Mouse (Mus musculus): Measurements from ENCODE around the gene Qdpr.

Qdpr gene

DNA sequence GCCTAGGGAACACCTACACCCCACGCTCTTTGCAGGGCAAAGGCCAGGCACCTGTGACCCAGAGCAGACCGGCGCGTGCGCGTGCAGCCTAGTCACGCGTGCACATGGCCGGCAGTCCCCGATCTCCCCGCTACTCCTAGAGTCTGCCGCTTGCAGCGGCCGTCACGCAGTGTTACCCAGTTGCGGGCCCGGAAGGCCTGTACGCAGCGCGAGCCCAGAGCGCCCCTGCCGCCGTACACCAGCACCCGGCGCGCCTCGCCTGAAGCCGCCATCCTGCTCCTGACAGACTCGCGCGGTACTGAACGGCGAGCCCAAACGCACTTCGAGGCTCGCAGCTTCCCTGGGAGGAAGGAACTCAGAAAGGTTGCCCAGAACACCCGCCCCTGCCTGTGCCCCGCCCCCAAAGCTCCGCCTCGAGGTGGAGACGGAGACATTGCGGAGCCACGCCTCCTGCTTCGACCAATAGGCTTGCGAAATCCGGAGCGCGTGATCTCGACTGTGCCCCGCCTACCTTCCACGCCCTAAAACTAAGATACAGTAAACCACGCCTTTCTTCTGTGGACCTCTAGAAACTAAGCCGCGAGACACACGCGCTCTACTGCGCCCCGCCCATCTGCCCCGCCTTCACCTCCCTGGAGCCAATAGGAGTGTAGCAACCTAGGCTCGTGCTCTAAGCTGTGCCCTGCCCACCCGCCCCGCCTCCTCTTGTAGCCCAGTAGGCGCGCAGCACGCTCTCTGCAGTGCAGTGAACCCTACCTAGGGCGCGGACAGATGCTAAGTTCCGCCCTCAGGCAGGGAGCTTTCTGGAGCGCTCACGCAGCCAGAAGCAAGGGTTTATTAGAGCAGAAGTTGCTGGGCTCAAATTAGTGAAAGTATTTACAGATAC is at the start of gene Qdpr:
Qdpr (minus strand) TSS at position 406 of the 886 bp plus-strand sequence.
- peak; percentile 90 to 96 for DNase-seq

DNA sequence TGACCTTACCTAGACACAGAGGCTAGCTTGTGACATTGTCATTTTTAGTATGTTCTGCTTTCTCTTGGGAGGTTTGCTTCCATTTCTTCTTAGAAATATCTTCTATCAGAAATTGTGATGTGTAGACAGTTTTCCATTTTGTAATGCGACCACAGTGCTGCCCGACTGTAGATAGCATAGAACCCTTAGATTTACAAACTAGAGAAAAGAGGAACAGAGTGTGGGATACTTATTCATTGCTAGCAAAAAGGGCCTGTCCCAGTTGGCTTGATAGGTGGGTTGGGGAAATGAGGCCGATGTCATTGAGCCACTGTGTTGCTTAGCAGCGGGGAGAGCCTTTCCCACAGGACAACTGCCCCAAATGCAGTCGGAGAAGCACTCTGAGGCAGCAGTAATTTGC is 47.5 kb upstream of the Qdpr start:
- no peak for DNase-seq

DNA sequence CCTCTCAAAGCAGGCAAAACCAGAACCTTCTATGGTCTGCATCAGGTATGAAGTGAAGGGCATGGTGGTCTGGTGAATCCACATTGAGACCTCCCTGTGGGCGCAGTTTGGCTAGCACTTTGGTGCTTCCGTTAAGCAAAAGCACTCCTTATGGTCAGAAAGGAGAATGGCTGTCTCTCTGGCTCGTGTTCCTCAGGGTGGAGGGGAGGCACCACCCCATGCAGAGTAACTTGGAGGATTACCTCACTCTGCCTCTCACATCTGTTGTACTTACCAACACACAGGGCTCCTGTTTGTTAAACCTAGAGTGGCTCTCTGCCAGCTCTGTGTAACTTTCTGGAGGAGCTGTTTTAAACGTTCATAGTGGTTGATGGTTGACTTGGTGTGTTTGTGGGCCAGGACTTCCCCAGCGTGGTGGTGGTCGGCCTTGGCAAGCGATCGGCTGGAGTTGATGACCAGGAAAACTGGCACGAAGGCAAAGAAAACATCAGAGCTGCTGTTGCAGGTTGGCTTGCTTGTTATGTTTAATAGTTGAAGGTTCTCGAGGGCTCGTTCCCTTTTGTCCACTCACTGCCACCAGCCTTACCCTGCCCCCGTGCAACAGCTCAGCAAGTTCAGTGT is 47.0 kb upstream of the Qdpr start:
- no peak for DNase-seq

DNA sequence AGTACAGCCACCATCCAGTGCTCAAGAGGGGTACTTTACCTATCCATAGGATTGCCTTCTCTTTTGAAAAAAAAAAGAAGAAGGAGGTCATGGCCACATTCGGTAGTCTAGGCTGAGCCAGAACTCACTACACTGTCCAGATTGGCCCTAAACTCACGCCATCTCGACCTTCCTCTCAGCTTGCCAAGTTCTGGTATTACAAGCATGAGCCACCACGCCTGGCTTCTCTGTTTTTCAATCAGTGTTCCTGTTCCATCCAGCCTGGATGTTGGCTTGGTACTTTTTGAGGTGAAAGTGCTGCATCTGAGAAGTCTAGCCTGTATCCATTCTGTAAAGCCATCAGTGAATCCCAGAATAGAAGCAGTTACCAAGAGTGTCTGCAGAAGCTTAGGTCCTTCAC is 46.4 kb upstream of the Qdpr start:
- DNase-seq, result no peak

DNA sequence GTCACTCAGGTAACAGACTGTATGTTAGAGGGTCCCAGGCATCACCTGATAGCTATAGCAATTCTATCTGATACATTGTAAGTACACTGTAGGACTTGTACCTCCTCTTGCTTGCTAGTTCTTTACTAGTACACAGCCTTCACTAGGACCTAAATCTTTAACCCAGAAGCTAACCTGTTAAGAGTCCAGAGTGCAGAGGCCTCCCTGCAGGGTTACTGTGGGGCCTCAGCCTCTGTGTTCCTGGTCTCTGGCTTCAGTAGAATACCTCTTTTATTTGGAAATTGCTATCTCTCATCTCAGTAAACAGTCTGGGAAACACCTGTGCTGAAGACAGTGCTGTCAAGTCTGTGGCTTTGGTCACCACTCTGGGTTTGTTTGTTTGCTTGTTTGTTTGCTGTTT is 46.0 kb upstream of the Qdpr start:
- DNase-seq, result no peak

DNA sequence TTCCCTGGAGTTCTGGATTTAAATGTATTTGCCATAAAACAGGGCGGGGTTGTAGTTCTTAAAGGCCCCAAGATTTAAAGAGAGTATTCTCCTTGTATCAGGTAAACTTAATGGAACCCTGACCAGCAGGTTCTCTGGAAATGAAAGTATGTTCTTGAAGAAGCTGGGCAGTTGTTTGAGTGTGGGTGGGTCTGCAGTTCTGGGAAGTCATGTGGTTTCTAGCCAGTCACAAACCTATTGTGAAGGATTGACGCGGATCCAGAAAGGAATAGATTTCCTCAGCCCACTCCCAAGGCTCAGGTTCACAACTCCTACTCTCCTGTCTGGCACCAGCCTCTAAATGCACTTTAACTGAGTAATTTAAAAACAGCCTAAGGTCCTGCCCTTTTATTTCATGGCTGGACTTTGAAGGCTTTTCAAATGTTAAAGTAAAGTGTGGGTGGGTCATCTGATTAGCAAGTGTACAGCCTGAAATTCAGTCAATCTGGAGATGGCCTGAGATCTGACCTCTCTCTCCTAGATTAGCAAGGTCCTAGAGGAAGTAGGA is 45.5 kb upstream of the Qdpr start:
- no peak for DNase-seq

DNA sequence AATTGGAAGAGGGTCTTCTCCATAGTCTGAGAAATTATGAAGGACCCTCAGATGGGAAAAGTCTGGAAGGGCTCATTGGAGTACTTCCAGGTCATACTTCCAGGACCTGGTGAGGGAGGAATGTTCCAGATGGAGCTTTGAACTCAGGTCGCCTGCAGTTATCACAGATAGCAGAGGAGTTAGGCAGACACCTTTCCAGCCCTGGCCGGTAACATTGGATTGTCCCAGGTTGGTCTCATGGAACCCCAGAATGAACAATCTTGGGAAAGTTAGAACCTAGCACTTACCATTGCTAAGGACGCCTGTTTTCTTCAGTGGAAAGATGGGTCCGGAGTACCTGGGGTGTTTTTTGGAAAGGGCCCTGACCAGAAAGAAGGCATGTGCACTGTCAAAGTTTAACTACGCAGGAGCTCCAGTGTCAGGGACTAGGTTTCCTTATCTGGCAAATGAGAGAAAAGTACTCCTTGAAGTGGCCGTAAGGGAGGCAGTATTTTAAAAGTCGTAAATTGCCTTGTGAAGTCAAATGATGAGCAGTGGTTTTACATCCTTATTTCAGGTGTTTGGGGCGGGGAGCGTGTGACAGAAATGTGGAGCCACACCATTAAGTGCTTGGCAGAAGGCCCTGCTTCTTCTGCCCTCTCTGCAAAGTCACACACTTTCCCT is 44.2 kb upstream of the Qdpr start:
- DNase-seq, result no peak

DNA sequence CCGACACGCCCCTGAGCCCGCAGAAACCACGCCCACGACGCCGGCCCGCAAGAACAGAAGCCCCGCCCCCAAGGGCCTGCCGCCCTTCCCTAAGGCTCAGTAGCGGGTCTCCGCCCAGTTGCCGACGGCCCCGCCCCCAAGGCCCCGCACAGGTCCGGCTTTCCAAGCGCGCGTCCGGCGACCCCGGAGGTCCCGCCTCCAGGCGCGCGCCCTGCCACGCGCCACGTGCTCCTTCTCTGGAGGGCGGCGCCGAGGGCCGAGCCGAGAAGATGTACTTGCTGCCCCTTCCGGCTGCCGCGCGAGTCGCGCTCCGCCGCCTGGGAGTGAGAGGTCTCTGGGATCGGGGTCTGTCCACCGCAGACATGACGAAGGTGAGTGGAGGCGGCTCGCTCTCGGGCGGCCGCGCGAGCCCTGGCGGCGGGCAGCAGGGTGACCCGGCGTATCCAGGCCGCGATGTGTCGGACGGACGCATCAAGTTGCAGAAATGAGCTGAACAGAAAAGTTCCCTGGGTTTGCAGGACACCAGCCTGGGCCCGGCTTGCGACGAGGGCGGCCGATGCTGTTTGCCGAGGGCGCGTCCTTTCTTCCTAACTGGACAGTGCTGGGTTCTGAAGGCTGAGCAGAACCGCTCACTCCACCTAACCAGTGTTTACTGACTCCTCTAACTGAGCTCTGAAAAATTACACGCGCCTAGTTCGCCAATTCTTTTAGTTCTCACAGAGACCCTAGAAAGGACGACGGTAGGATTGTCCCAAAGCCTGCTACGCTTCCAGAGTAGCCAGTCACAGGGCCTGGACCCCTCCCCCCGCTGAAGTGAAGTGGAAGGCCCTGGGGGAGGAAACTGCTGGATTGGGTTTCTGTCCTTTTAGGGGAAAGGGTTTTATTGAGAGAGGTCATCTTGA is 43.4 kb upstream of the Qdpr start, which contains the start of gene Lap3:
Lap3 (plus strand) TSS at position 184 of the 902 bp plus-strand sequence.
- peak; percentile 98 to 99 for DNase-seq

DNA sequence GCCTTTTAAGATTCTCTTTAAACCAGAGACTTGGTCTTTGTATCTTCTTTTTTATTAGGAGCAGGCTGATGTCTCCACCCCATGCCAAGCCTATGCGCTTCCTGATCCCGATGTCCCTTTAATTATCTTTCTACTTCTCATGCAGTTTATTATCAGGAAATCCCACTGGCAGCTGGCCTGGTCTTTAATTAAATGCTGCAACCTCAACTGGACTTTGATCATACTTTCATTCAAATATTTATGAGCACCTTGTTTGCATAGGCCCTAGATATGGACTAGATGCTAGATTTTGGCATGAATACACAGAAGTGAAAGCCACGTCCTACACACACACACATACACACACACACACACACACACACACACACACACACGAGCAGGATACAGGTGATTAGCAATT is 41.7 kb upstream of the Qdpr start:
- DNase-seq, result no peak

DNA sequence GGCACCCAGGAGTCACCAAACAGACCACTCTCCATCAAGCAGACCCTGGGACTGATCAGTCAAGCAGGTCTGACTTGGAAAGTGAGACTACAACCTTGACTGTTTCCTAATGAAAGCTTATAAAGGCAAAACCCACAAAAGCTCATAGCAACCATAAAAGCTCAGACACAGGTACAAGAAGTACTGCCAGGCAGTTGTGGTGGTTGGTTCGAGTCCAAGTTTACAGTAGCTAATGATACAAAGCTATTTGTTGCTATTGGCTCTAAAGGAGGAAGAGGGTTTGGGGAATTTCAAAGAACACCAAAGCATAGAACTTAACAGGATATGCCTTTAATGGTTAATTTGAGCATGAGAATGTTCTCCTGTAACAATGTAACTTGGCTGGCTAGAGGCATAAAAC is 33.6 kb upstream of the Qdpr start:
- no peak for DNase-seq

DNA sequence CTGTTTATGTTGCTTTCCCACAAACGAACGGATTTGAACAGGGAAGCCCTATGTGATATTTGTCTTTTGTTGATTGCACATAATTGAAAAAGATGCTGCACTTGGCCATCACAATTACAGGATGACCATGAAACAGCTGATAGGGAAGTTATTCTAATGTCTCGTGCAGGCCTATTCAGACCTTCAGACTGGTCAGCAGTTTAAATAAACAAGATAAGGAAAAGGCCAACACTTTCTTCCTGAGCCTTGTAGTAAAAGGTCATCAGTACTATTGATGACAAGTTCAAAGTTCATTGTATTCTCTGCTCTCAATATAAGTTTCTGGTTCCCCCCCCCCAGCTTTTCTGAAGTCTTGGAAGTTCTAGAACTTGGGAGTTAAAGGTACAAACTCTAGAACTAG is 32.6 kb upstream of the Qdpr start:
- no peak for DNase-seq

DNA sequence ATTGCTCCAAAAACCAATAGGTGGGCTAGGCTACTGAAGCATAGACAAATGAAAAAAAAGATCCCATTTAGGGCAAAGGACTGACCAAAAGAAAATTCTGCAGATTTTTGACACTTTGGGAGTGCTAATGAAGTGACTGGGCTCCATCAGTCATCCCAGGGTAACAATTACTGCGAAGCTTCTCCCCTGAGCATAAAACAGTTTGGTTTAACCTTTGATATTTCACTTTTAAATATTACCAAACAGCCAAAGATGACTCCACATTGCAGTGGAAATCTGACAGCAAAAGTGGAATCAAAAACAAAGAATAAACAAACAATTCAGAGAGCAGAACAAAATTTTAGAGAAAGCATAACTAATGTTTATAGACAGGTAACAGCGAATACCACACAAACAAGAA is 31.1 kb upstream of the Qdpr start:
- DNase-seq, result no peak

DNA sequence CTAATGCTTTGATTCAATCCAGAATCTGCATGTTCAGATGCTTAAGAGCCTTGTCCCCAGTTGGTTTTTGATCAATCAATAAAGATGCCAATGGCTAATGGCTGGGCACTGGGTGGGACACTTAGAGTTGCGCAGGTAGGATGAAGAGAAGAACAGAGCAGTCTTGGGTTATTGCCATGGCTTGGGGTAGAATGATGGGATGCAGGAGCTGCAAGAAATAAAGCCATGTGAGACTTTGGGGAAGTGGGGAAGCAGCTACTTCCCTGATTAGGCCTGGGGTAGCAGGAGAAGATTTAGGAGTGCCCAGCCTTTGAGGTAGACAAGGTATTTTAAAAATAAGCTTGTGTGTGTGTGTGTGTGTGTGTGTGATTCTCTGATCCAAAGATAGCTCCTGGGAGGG is 30.0 kb upstream of the Qdpr start:
- DNase-seq, result no peak

DNA sequence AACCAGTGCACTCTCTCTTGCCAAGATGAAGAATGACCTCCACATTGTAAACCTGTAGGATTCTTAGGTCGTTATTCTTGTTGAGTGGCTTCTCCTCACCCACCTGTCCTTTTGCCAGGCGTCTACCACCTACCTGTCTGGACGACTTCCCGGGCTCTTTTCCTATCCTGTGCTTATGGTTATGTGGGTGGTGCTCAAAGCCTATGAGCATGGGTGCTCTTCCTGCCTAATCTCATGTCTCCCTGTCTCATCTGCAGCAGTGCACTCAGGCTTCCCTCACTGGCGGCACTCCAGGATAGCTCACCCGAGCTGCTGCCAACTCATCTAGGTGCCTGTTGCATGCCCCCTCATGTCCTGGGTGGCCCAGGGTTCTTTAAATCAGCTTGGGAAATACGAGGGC is 27.6 kb upstream of the Qdpr start:
- DNase-seq, result no peak

DNA sequence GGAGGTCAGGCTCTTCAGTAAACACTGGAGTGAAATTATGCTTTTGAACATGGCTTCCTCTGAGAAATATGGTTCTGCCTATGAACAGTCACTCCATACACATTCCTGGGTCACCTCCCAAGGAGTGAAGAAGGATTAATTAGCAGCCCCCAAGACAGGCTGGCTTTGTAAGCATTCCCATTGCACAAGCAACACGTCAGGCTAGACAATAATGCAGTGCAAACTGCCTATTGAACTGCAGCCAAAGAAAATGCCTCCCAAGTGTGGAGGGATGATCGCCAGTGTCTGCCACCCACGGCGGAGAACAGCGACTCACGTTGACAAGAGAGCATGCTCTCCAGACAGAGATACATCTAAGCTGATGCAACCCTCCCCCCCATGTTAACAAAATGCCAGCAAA is 26.3 kb upstream of the Qdpr start:
- no peak for DNase-seq

DNA sequence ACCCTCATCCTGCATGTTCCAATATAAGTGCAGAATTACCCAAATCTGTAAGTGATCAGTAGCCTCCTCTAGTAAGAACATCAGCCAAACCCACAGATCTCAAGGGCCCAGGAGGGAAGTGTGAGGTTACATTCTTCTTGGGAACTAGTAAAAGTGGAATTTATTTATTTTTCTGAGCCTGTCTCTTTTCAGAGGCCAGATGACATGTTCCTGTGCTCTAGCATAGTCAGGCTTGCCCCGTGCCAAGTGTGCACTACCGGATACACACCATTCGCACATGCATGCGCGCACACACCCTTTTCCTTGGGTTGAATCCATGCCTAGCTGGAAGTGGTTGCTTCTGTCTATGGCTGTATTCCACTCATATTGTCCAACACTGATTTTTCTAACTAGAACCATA is 25.7 kb upstream of the Qdpr start:
- no peak for DNase-seq

DNA sequence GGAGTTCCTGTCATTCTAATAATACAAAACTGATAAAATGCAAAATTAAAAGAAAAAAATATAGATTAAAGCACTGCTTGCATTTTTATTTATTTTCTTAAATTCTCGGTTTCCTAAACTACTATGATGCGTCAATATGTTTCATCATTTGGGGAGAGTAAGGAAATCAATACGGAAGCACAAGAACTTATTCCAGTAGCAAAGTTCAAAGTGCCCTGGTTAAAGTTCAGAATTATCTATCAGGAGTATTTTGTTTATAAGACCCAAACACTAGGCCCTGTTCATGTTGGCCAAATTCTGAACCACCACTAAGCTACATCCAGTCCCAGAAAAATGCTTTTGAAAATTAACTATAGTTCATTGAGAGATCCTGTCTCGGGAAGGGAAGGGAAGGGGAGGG is 24.7 kb upstream of the Qdpr start:
- no peak for DNase-seq

DNA sequence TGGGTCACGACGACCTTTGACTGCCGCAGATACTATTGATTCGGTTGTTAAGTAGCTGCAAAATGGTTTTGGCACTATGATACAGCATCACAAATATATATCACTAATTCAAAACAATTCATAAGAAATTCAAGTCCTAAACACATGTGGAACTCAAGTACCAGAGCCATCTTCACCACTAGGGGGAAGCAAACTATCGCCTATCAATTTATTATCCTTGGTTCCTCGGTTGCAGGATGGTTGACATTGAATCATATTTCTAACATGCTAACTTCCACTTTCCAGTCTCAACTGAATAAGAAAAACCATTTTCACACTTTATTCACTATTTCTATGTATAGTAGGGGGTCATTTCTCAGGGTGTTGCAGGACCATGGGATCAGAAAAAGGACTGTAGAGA is 24.2 kb upstream of the Qdpr start:
- peak; percentile 39 to 54 for DNase-seq

DNA sequence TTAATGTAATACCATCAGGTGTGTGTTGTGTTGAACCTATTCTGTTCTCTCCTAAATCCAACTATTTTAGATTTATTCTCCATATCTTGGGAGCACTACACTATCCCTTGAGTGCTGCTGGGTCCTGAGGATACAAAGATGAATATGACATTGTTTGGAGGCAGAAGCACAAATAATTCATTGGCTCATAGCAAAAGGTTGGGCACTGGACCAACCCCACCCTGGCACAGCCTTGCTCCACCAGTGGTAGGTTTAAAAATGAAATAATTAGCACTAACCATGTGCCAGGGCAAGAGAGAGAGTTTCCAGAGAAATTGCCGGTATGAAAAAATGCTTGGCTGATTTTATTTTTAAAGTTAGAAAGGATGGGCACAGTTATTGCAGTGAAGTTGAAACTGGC is 23.5 kb upstream of the Qdpr start:
- no peak for DNase-seq

DNA sequence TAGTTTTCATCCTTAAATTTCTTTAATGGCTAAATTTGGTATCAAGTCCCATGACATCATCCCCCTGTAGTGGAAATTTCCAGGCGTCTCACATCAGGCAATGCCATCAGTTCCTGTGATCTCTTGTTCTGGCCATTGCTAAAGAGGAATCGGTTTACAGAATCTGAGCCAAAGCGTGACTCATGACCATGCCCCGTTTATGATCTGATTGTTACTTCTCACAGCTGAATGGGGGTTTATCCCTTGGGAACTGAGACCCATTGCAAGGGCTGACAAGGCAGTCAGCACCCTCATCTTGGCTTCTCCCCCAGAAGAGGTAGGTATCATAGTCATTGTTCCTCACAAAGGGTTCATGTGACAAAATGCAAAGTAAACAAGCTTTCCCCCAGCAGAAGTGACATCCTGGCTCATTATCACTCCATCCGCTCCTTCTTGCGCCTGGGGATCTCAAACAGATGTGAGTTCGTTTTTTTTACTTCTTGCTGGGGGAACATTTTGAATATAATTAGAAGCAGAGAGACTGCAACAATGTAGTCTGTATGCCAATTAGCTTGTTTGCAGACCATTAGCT is 22.9 kb upstream of the Qdpr start:
- no peak for DNase-seq

DNA sequence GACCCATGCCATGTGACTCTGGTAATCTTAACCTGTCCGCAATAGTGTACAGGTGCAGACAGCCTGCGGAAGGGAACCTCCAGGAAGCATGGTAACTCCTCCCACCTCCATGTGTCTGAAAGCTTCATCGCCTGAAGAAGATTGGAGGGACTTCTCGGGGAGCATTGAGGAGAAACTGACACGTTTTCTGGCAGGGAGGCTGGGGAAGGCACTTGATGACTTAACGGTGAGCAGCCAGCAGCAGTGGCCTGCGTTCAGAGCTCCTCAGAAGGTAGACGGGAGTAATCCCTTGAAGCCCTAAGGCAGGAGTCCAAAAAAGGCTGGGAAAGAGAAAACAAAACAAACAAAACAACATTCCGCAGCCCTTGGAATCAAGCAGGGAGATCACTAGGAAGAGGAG is 4.4 kb upstream of the Qdpr start:
- DNase-seq, result no peak

DNA sequence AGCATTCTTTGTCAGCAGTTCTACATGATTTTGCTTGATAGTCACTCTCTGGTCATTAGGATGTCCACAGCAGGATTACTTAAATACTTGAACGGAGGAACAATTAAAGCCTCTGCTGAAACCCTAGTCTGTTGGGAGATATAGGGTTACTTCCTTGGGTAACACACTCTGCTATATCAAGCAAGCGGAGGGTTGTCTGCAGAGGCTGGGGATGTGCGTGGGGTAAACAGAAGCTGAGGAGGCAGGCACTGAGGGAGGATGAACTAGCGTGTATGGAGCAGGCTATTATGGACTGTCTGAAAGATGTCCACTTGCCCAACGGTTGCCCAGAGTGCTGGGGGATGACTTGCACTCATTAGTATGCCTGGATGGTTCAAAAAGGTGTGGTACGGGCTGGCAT is 3.4 kb upstream of the Qdpr start, which contains the start of gene Clrn2:
Clrn2 (plus strand) TSS at position 301 of the 400 bp plus-strand sequence.
- no peak for DNase-seq

All from cerebellum, adult 18-20 months (tissue).